Mouse (Mus musculus): ENCODE measurements at regions not wholly inside any gene's neighbourhood (a gene's known extent, or its start where the extent isn't known, plus 50 kb on each side); places are given as distances from the start of the nearest gene placed in this dataset.

- DNase-seq, result no peak
Observed at GRCm38 (mm10) chr8:126737032-126737431, 143.2 kb upstream of the Irf2bp2 start.

DNA sequence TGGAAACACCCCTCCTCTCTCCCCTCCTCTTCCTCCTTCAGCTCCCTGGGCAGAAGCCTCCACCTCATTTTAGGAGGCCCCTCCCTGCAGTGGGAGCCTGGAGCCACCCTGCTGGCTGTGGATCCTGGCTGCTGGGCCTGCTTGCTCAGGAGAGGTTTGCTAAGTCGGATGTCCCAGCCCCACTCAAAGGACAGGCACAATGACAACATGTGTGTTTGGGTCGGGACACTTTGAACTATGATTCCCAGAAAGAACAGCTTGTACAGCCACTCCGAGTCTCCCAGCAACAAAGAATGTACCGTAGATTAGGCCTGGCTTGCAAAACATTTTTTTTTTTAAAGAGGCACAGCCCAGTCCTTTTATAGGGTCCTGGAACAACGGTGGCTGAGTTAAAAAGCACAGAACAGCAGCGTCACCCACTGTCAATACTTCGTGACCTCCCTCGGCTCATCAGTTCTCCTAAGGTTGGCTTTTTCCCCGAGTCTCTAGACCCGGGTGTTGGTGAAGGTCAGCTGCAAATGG is 142.7 kb upstream of the Irf2bp2 start:
- DNase-seq, result peak; percentile 100

- peak; percentile 100 for DNase-seq
Observed at GRCm38 (mm10) chr8:126735488-126736440, 142.0 kb upstream of the Irf2bp2 start.

GRCm38 (mm10) chr8:126734743-126735487 is 141.1 kb upstream of the Irf2bp2 start:
- DNase-seq, result peak; percentile 94

GRCm38 (mm10) chr8:126733779-126734178 is 140.0 kb upstream of the Irf2bp2 start:
- DNase-seq, result peak; percentile 86

DNA sequence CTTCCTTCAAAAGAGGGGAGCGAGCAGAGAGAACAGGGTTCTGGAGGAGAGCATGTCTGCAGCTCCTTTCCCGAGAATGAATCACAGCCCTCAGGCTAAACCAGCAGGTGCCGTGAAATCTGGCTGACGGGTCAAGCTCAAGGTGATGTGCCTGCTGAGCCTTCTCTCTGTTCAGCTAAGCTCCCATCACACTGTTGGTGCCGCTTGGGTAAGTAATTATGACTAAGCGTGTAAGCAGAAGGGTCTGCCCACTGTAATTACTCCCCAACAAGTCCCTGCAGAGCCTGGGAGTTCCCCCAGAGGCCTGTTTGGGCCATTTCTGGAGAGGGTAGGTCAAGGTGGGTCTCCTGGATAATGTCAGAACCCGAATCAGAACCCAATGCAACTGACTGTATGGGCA is 139.5 kb upstream of the Irf2bp2 start:
- DNase-seq, result peak; percentile 90

DNA sequence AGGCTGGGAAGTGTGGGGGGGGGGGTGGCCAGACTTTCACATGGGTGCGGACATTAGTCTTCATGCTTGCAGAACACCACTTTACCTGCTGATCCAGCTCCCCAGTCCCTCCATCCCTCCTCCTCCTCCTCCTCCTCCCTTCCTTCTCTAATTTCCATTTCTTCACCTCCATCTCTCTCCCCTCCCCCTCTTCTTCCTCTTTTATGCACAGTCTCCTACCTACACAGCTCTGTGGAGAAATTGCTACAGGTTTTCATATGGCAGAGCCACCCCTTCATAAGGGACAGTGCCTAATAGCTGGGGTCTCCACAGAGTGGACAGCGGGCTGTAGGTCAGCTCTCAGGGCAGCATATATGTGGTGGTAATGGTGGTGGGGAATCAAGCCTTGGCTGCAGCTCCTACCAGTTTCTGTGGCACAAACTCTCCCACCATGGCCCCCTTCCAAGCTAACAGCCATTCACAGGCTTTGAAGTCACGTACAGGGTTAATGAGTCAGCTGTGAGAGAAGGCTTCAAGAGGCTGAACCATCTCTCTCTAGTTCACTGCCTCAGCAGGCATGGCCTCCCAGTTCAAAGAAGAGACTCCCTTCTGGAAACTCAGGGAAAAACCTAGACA is 136.3 kb upstream of the Irf2bp2 start:
- DNase-seq, result peak; percentile 88

GRCm38 (mm10) chr8:126728987-126729632 is 135.3 kb upstream of the Irf2bp2 start:
- peak; percentile 76 for DNase-seq

- peak; percentile 75 for DNase-seq
Observed at GRCm38 (mm10) chr8:126728135-126728534, 134.3 kb upstream of the Irf2bp2 start.

- no peak for DNase-seq
Observed at GRCm38 (mm10) chr8:126727068-126727467, 133.3 kb upstream of the Irf2bp2 start.

- peak; percentile 81 for DNase-seq
Observed at GRCm38 (mm10) chr8:126723259-126724122, 129.7 kb upstream of the Irf2bp2 start.

DNA sequence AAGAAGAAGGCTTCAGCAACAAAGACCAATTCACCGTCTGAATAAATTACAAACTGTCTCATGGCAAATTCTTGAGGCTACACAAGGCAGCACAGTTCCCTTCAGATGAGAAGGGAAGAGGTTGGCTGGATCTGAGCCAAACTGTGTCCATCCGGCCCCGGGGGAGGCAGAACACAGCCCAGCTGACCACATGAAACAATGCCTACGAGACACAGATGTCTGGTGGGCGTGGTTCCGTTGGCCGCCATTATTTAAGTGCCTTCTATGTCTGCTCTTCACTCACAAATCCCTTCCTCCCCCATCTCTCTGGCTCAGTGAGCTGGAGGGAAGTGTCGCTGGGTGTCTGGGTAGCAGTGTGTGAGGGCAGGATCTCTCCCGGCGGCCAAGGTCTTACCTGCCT is 127.8 kb upstream of the Irf2bp2 start:
- DNase-seq, result peak; percentile 97

DNA sequence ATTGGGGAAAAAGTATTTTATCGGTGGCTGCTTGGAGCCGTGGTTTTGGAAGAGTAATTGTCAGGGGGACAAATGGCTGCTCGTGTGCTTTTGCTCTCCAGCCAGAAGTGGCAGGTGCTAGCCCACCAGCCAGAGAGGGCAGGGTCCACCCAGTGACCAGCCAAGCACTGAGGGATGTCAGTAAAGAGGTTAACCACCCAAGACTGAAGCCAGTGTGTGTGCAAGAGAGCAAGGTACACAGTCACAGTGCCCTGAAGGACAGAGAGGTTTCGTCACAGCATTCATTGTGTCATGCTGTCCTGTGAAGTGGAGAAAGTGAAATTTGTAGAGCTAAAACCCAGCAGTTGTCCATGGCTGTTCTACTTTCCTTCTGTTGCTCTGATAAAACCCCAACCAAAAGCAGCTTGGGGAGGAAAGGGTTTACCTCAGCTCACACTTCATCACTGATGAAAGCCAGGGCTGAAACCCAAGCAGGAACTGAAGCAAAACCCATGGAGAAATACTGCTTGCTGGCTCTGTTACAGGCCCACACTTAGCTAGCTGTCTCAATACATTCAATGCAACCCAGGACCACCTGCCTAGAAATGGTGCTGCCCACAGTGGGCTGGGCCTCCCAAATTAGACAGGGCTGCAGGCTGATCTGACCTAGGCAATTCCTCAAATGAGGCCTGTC is 126.8 kb upstream of the Irf2bp2 start:
- no peak for DNase-seq

DNA sequence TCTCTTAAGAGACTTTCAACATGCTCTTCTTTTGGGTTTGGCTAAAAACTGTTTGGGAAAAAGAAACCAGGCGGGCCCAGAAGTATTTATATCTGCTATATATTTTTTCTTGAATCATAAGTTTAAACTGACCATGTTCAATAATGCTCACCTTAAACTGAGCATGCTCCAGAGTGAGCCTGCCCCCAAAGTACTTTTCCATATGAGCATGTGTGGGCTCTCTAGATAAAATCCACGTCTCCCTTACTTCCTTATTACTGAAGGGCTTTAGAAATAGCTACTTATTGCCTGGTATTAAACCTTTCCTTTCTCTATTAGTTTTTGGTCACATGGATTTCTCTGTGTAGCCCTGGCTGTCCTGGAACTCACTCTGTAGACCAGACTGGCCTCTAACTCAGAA is 126.0 kb upstream of the Irf2bp2 start:
- DNase-seq, result no peak

DNA sequence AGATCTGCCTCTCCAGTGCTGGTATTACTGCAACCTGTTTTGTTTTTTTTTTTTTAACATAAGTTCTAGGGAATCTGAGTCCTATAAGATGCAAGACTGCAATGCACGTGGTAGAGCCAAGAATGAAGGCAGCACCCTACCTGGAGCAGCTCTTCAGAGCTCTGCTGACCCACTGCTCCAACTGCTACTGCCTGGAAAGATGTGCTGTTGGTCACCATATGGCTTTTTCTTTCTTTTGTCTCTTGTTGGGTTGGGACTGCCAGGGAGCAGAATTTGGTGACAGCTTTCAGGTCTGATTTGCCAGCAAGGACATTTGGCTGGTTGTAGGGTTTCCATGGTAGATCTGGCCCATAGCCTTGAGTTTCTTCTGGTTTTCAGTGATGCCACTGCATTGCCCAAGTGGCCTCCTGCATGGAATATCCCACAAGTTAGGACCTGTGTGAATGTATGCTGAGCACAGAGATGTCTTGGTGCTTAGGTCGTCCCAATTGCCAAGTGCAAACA is 123.9 kb upstream of the Irf2bp2 start:
- peak; percentile 81 for DNase-seq

DNA sequence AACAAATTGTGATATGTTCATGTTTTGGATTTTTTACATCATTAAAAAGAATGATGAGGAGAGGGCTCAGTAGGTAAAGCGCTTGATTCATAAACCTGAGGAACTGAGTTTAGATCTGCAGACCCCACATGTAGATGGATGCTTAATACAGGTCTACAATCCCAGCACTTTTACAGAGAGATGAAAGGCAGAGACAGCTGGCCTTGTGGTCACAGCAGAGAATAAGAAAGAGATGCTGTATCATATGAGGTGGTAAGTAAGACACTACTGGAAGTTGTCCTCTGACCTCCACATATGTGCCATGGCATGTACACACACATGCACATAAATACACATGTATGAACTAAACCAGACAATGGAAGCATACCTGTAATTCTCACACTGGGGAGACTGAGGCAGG is 121.9 kb upstream of the Irf2bp2 start:
- DNase-seq, result no peak

DNA sequence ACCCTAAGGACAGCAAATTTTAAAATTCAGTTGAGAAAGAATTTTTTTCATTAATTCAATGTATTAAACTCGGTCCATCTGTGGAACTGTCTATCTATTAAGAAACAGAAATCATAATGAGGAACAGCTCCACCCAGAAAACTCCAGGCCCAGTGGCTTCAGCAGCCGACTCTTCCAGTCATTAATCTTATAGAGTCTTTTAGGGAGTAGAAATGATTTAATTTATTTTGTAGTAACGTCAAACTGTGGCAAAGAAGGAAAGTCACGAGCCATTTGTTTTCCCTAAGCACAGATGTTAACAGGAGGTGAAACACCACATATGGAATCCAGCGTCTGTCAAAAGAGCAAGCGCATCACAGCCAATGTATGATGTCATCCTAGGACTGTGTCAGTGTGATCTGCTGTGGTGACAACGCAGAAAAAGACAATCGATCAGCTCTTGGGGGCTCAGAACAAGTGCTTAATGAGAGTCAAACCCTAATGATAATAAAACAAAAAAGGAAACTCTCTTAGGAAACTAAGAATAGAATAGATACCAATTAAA is 119.9 kb upstream of the Irf2bp2 start:
- no peak for DNase-seq

- no peak for DNase-seq
Observed at GRCm38 (mm10) chr8:126713181-126713580, 119.4 kb upstream of the Irf2bp2 start.

- DNase-seq, result peak; percentile 90
Observed at GRCm38 (mm10) chr8:126712749-126713148, 119.0 kb upstream of the Irf2bp2 start.

- DNase-seq, result no peak
Observed at GRCm38 (mm10) chr8:126708956-126709355, 115.2 kb upstream of the Irf2bp2 start.

Measured in heart, adult 11 months (tissue).